In genomic region chr3:29812480-29813240, GRCm38 (mm10) we compare ENCODE assay signal across 8 mouse cellular contexts.
DNase-seq lines count a peak whose midpoint lies in the region; ATAC-seq lines count a peak whose summit lies in the region.

No protein-coding gene starts in this region.

- intact Hi-C loops in left cerebral cortex, postnatal 14 days (cut with DNase I), result loop anchor here (10.0 kb wide), 2 partner anchors 192 to 742 kb away; no protein-coding TSS in a partner anchor
- intact Hi-C loops in gastrocnemius, postnatal 14 days (cut with DNase I; ENCODE audit: low total_unique reads), result no loop called here

- no peaks in the 10 kb centered on the region for H3K36me3 ChIP-seq in embryonic facial prominence, embryonic 13.5 days
- no peaks in the 10 kb centered on the region for H3K36me3 ChIP-seq in hindbrain, embryonic 13.5 days

- H3K4me2 ChIP-seq in embryonic facial prominence, embryonic 13.5 days, result peak overlapping the region; percentile 42
- H3K4me2 ChIP-seq in hindbrain, embryonic 13.5 days, result peak overlapping the region; percentile 36

- H3K4me3 ChIP-seq in embryonic facial prominence, embryonic 13.5 days, result 0 out of 2 replicates have a peak overlapping the region, but pooled peaks have one; percentile 14
- H3K4me3 ChIP-seq in hindbrain, embryonic 13.5 days, result no peak overlapping the region

- peak overlapping the region; percentile 68 for H3K27ac ChIP-seq in embryonic facial prominence, embryonic 13.5 days
- no peak overlapping the region for H3K27ac ChIP-seq in hindbrain, embryonic 13.5 days

- H3K9me3 ChIP-seq in embryonic facial prominence, embryonic 13.5 days, result no peaks in the 10 kb centered on the region
- H3K9me3 ChIP-seq in hindbrain, embryonic 13.5 days, result no peaks in the 10 kb centered on the region

- WGBS in embryonic facial prominence, embryonic 13.5 days, result 49% methylated on average over 14 of the region's 14 CpGs
- 48% methylated on average over 14 of the region's 14 CpGs for WGBS in hindbrain, embryonic 13.5 days

- H3K27me3 ChIP-seq in embryonic facial prominence, embryonic 13.5 days, result peaks cover 9% of the 10 kb centered on the region; the same call in 1 of the 2 replicates
- H3K27me3 ChIP-seq in hindbrain, embryonic 13.5 days, result 0 out of 2 replicates have a peak, but pooled peaks cover 5% of the 10 kb centered on the region

- H3K9ac ChIP-seq in embryonic facial prominence, embryonic 13.5 days, result no peak overlapping the region
- H3K9ac ChIP-seq in hindbrain, embryonic 13.5 days, result no peak overlapping the region

- H3K4me1 ChIP-seq in embryonic facial prominence, embryonic 13.5 days, result no peaks in the 10 kb centered on the region
- H3K4me1 ChIP-seq in hindbrain, embryonic 13.5 days (replicated peaks), result no peaks in the 10 kb centered on the region

- DNase-seq in right cerebral cortex, adult 18-20 months, result peak; percentile 8
- DNase-seq in right cerebral cortex, postnatal 14 days, result no peak
- peak; percentile 35 to 53 for DNase-seq in left cerebral cortex, postnatal 14 days (ENCODE audit: low spot score in 2 of 2)
- peak; percentile 27 for DNase-seq in neural tube, embryonic 10.5 days (ENCODE audit: extremely low spot score, low spot score)
- DNase-seq in urinary bladder, postnatal 4 days (ENCODE audit: low spot score in 2 of 2), result no peak
- no peak for DNase-seq in gastrocnemius, postnatal 14 days

- ATAC-seq in embryonic facial prominence, embryonic 13.5 days (ENCODE audit: insufficient number of reproducible peaks, insufficient read depth, low FRiP score, low TSS enrichment, low read depth), result no peak
- ATAC-seq in hindbrain, embryonic 13.5 days (ENCODE audit: low FRiP score), result peak; percentile 78; the same call in 1 of the 2 replicates

Comparison
In these comparisons a context has a peak if more than half of its experiments do, and no peak if none do; other contexts are left out.
1. DNase-seq: peak in right cerebral cortex, adult 18-20 months (single experiment), left cerebral cortex, postnatal 14 days (2 of 2) and neural tube, embryonic 10.5 days (single experiment); none in right cerebral cortex, postnatal 14 days (single experiment), urinary bladder, postnatal 4 days (0 of 2) and gastrocnemius, postnatal 14 days (single experiment).